Mouse (Mus musculus) heart, embryonic 11.5 days (tissue): ENCODE data around the gene Stk39. TPM values are rescaled to one million over a fixed set of nuclear protein-coding genes. Genes with fewer than 3 reads are reported as not detected.

Experiments used
- ATAC-seq: fragments of 200-750 bp; cut with Nextera tagmentation; replicated peaks from 2 replicates; pipeline ENCODE4 v1.8.0; 2017; ENCODE audit warnings: moderate library complexity; ENCODE audit not compliant: insufficient number of reproducible peaks, low FRiP score, low TSS enrichment
- H3K27ac ChIP-seq: fragments of 300-500 bp; sonication (generic); 2 replicates; pipeline ENCODE4 v1.5.1; 2014; ENCODE audit warnings: mild to moderate bottlenecking, low read depth, low read length
- H3K27me3 ChIP-seq: fragments of 300-500 bp; sonication (generic); 2 replicates; pipeline ENCODE4 v1.6.1; 2014; ENCODE audit warnings: mild to moderate bottlenecking, low read length, mixed read lengths; ENCODE audit not compliant: control insufficient read depth, insufficient read depth
- H3K36me3 ChIP-seq: fragments of 300-500 bp; sonication (generic); 2 replicates; pipeline ENCODE4 v1.6.1; 2014; ENCODE audit warnings: mild to moderate bottlenecking, low read length, moderate library complexity, mixed read lengths; ENCODE audit not compliant: control insufficient read depth, insufficient read depth
- H3K4me1 ChIP-seq: fragments of 300-500 bp; sonication (generic); 2 replicates; pipeline ENCODE4 v1.6.1; 2014; ENCODE audit warnings: low read length; ENCODE audit not compliant: control insufficient read depth, insufficient read depth
- H3K4me2 ChIP-seq: fragments of 300-500 bp; sonication (generic); 2 replicates; pipeline ENCODE4 v1.6.1; 2014; ENCODE audit warnings: mild to moderate bottlenecking, moderate library complexity
- H3K4me3 ChIP-seq: fragments of 300-500 bp; sonication (generic); 2 replicates; pipeline ENCODE4 v1.5.1; 2014; ENCODE audit warnings: low read depth, low read length
- H3K9ac ChIP-seq: fragments of 300-500 bp; sonication (generic); 2 replicates; pipeline ENCODE4 v1.6.1; 2014; ENCODE audit warnings: mild to moderate bottlenecking, low read depth, low read length, moderate library complexity
- H3K9me3 ChIP-seq: fragments of 300-500 bp; sonication (generic); replicated peaks from 2 replicates; pipeline ENCODE4 v1.6.1; 2016; ENCODE audit warnings: low read length; ENCODE audit not compliant: control insufficient read depth
- WGBS: fragments of 180-500 bp; shearing (Covaris S2); extraction: QIAGEN DNeasy Blood & Tissue Kit; methylation state at CpG from one replicate; pipeline ENCODE4 v1.1.7; 2014; ENCODE audit not compliant: insufficient replicate concordance; 5-methylcytosine and 5-hydroxymethylcytosine counted together
- polyA plus RNA-seq: library from polyadenylated mRNA; unstranded; fragments of >200 nt; fragmentation: Nextera tagmentation; extraction: Ambion mirVana; gene quantifications from 2 replicates; pipeline ENCODE4 v1.2.1, GENCODE M21; 2014

Gene Stk39
- polyA plus RNA-seq, 1 experiment from 2014 or later = 58.3 TPM

GRCm38 (mm10) chr2:68409640-68410215 lies 62.3 kb downstream of the Stk39 start:
- Histone ChIP-seq H3K4me2 (no peak overlapping the region), H3K9me3 (no peaks in the 10 kb centered on the region), H3K27me3 (no peaks in the 10 kb centered on the region), H3K36me3 (no peaks in the 10 kb centered on the region; the same call in 1 of the 2 replicates), H3K27ac (no peak overlapping the region), H3K4me3 (no peak overlapping the region), H3K9ac (no peak overlapping the region), H3K4me1 (peaks cover 60% of the 10 kb centered on the region)
- 85% methylated on average over 12 of the region's 12 CpGs for WGBS
- no peak for ATAC-seq

- ATAC-seq = peak; percentile 55; the same call in 1 of the 2 replicates
- peak overlapping the region; percentile 78 for H3K27ac ChIP-seq
- peaks cover 57% of the 10 kb centered on the region for H3K4me1 ChIP-seq
- H3K4me2 ChIP-seq = peak overlapping the region; percentile 1; the same call in 1 of the 2 replicates
- no peaks in the 10 kb centered on the region for H3K27me3 ChIP-seq
- H3K36me3 ChIP-seq = no peaks in the 10 kb centered on the region; the same call in 1 of the 2 replicates
- WGBS = 28% methylated on average over 17 of the region's 17 CpGs
- no peaks in the 10 kb centered on the region for H3K9me3 ChIP-seq
- H3K4me3 ChIP-seq = no peak overlapping the region
- H3K9ac ChIP-seq = 0 out of 2 replicates have a peak overlapping the region, but pooled peaks have one; percentile 13
These were observed 63.6 kb downstream of the Stk39 start for GRCm38 (mm10) chr2:68408271-68408980.

GRCm38 (mm10) chr2:68407179-68407950 lies 64.7 kb downstream of the Stk39 start:
- H3K27ac ChIP-seq = peak overlapping the region; percentile 74
- H3K27me3 ChIP-seq = no peaks in the 10 kb centered on the region
- 58% methylated on average over 12 of the region's 12 CpGs for WGBS
- no peaks in the 10 kb centered on the region; the same call in 1 of the 2 replicates for H3K36me3 ChIP-seq
- H3K9me3 ChIP-seq = no peaks in the 10 kb centered on the region
- H3K4me3 ChIP-seq = no peak overlapping the region
- no peak overlapping the region for H3K9ac ChIP-seq
- no peak overlapping the region for H3K4me2 ChIP-seq
- ATAC-seq = no peak
- peaks cover 55% of the 10 kb centered on the region for H3K4me1 ChIP-seq

GRCm38 (mm10) chr2:68406571-68407074 lies 65.4 kb downstream of the Stk39 start:
- Histone ChIP-seq H3K4me2 (peak overlapping the region; percentile 14; the same call in 1 of the 2 replicates), H3K4me3 (no peak overlapping the region), H3K4me1 (peaks cover 48% of the 10 kb centered on the region), H3K9me3 (no peaks in the 10 kb centered on the region), H3K27ac (peak overlapping the region; percentile 74), H3K36me3 (no peaks in the 10 kb centered on the region; the same call in 1 of the 2 replicates), H3K27me3 (no peaks in the 10 kb centered on the region), H3K9ac (peak overlapping the region; percentile 34; the same call in 1 of the 2 replicates)
- 42% methylated on average over 12 of the region's 12 CpGs for WGBS
- no peak for ATAC-seq

- Histone ChIP-seq H3K4me1 (peaks cover 40% of the 10 kb centered on the region), H3K9me3 (no peaks in the 10 kb centered on the region), H3K36me3 (no peaks in the 10 kb centered on the region; the same call in 1 of the 2 replicates), H3K27me3 (no peaks in the 10 kb centered on the region), H3K4me3 (no peak overlapping the region), H3K27ac (no peak overlapping the region), H3K9ac (no peak overlapping the region), H3K4me2 (no peak overlapping the region)
- WGBS = 68% methylated on average over 16 of the region's 16 CpGs
- no peak for ATAC-seq
These were observed 66.8 kb downstream of the Stk39 start for GRCm38 (mm10) chr2:68405163-68405715.

- Histone ChIP-seq H3K27ac (no peak overlapping the region), H3K4me2 (no peak overlapping the region), H3K9me3 (no peaks in the 10 kb centered on the region), H3K9ac (no peak overlapping the region), H3K36me3 (no peaks in the 10 kb centered on the region), H3K4me3 (no peak overlapping the region), H3K27me3 (no peaks in the 10 kb centered on the region), H3K4me1 (peaks cover 43% of the 10 kb centered on the region)
- 63% methylated on average over 18 of the region's 18 CpGs for WGBS
- no peak for ATAC-seq
These were observed 67.5 kb downstream of the Stk39 start for GRCm38 (mm10) chr2:68404274-68405162.

GRCm38 (mm10) chr2:68393611-68394549 lies 78.2 kb downstream of the Stk39 start:
- H3K36me3 ChIP-seq = 0 out of 2 replicates have a peak, but pooled peaks cover 2% of the 10 kb centered on the region
- WGBS = 71% methylated on average over 13 of the region's 13 CpGs

More at GRCm38 (mm10) chr2:68393611-68394549, 78.2 kb downstream of the Stk39 start:
- Histone ChIP-seq H3K9me3 (no peaks in the 10 kb centered on the region; the same call in 1 of the 2 replicates), H3K4me1 (no peaks in the 10 kb centered on the region), H3K4me3 (no peak overlapping the region), H3K27me3 (no peaks in the 10 kb centered on the region), H3K27ac (no peak overlapping the region), H3K4me2 (no peak overlapping the region), H3K9ac (no peak overlapping the region)
- no peak for ATAC-seq
